Mouse (Mus musculus): ENCODE results near the gene Spcs2.

DNA sequence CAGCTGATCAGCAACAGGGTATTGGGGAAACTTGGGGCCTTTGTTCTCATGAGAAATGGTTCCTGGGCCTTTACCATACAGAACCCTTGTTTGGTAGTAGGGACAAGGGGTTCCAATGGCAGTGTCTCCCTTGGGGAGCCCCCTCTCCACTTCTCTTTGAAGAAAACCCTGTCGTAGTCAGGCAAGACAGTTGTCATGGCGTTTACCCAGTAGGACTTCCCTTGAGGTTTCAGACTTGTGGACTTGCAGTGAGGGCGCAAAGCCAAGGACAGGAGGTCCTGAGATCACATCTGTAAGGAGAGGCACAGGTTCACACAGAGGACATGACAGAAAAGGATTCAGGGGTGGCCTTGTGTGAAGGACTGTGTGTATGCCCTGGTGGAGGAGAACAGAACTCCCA, 66.8 kb downstream of the Spcs2 start:
- no peak for TF ChIP-seq EP300 (IDR thresholded peaks at IDR 0.05)
- no peak for TF ChIP-seq CTCF (IDR thresholded peaks at IDR 0.05)
